Mouse (Mus musculus) cortical plate, adult 2 months (tissue): Measurements from ENCODE around the gene Clec4f.

Source experiments
- CTCF ChIP-seq: fragments of 200-500 bp; IDR thresholded peaks from 2 replicates; pipeline ENCODE4 v1.5.1; 2011; ENCODE audit warnings: mild to moderate bottlenecking, control low read depth, low read length; ENCODE audit not compliant: insufficient read depth; ENCODE audit errors: extremely low read depth
- POLR2A ChIP-seq: fragments of 200-500 bp; IDR thresholded peaks from 2 replicates; pipeline ENCODE4 v1.6.1; 2011; ENCODE audit warnings: mild to moderate bottlenecking, low read length, control low read depth; ENCODE audit not compliant: insufficient read depth; ENCODE audit errors: extremely low read depth

- no peak for TF ChIP-seq CTCF
- no peak for TF ChIP-seq POLR2A
These were observed 20.7 kb downstream of the Clec4f start for GRCm38 (mm10) chr6:83635329-83635728.
